Mouse (Mus musculus): ENCODE measurements at regions not wholly inside any gene's neighbourhood (a gene's known extent, or its start where the extent isn't known, plus 50 kb on each side); places are given as distances from the start of the nearest gene placed in this dataset.
"Not testable (repeated sequence)": the region's sequence is repeated elsewhere in the genome, so short reads cannot be mapped to it uniquely, and the experiment has no call there.

DNA sequence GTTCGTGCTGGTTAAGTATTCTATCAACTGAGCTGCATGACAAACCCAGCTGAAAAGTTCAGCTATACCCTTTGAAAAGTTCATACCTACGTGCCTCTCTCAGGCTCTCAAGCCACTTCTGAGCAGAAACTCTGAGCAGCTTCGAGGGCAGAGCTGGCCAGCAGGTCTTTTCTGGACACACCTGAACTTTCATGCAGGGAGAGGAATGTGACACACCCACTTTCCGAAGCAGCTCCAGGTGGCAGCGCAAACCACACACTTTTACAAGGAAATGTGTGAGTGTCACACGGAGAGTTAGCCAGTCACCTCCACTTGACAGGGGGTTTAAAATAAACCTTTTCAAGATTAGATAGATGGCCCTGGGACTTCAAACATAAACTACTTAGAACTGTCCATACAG lies 103.2 kb upstream of the Klf3 start:
- 83% methylated on average over 6 of the region's 6 CpGs for WGBS
- ATAC-seq (ENCODE audit: insufficient number of reproducible peaks, insufficient read depth, low FRiP score, low TSS enrichment, low read depth) = no peak

DNA sequence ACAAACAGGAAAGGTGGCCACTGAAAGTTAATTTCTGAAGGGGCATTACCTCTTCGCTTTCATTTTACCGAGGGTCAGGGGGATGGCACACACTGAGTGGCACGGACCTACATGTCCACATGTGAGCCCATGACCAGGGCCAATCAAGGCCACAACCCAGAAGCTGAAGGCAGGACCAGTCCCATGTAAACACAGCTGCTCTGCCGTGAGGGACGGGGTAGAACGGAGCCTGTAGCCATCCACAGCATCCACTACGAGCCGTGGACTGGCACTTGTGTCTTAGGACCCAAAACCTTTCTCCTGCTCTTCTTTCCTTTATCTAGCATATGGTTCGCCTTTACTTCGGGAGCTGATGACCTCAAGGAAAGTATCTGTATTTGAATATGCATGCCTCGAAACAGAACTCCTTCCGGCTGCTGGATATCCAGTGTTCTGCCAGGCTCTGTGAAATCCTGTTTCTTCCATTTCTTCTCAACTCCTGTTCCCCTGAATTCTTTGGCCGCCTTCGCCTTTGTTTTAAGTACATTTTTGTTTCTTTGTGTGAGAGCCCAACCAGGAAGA lies 101.9 kb upstream of the Klf3 start:
- Histone ChIP-seq H3K4me2 (peak overlapping the region; percentile 20; the same call in 1 of the 2 replicates), H3K9me3 (no peaks in the 10 kb centered on the region), H3K36me3 (no peaks in the 10 kb centered on the region), H3K4me1 (replicated peaks) (peaks cover 26% of the 10 kb centered on the region), H3K27ac (peak overlapping the region; percentile 5; the same call in 1 of the 2 replicates), H3K27me3 (no peaks in the 10 kb centered on the region), H3K4me3 (replicated peaks) (no peak overlapping the region), H3K9ac (replicated peaks) (no peak overlapping the region)
- WGBS = 73% methylated on average over 14 of the region's 14 CpGs
- ATAC-seq (ENCODE audit: insufficient number of reproducible peaks, insufficient read depth, low FRiP score, low TSS enrichment, low read depth) = no peak

More for the DNA sequence above, 103.2 kb upstream of the Klf3 start:
- H3K27ac ChIP-seq = no peak overlapping the region
- no peak overlapping the region for H3K9ac ChIP-seq (replicated peaks)
- no peaks in the 10 kb centered on the region for H3K9me3 ChIP-seq
- H3K27me3 ChIP-seq = no peaks in the 10 kb centered on the region
- no peak overlapping the region for H3K4me2 ChIP-seq
- H3K4me3 ChIP-seq (replicated peaks) = no peak overlapping the region
- H3K36me3 ChIP-seq = no peaks in the 10 kb centered on the region
- peaks cover 24% of the 10 kb centered on the region for H3K4me1 ChIP-seq (replicated peaks)

DNA sequence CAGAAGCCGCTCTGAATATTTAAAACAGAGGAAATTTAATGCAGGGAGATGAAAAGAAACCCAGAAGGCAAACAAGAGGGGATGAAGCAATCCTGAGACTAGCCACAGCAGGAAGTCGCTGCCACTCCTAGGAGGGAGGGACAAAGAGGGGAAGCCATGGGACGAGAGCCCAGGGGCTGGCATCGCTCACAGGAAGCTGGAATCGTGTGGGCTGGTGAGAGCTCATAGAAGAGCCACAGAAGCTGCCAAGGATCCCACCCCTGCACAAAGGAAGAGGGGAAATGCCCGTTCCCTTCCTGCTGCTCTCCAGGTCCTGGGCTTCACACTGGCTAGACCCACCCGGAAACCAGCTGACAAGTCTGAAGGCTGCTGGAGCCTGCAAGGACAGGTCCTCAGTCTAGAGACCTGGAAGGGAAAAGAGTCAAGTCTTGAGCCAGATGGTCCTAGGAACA lies 101.4 kb upstream of the Klf3 start:
- H3K9ac ChIP-seq (replicated peaks) = no peak overlapping the region
- WGBS = 30% methylated on average over 7 of the region's 7 CpGs

DNA sequence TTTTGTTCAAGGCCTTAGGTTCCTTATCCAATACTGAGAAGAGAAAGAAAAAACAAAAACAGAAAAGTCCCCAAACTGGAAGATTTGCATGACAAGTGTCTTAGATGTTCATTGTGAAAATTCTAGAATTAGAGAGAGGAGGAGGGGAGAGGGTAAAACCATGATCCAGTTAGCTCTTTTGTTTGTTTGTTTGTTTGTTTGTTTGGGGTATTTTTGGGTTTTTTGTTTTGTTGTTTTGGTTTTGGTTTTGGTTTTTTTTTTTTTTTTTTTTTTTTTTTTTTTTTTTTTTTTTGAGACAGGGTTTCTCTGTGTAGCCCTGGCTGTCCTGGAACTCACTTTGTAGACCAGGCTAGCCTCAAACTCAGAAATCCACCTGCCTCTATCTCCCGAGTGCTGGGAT lies 100.8 kb upstream of the Klf3 start:
- not testable (repeated sequence) for H3K27ac ChIP-seq; H3K36me3 ChIP-seq; ATAC-seq (ENCODE audit: insufficient number of reproducible peaks, insufficient read depth, low FRiP score, low TSS enrichment, low read depth); H3K9me3 ChIP-seq; H3K27me3 ChIP-seq; H3K9ac ChIP-seq (replicated peaks); H3K4me3 ChIP-seq (replicated peaks); H3K4me2 ChIP-seq
- H3K4me1 ChIP-seq (replicated peaks) = peaks cover 30% of the 10 kb centered on the region
- WGBS = 82% methylated on average over 1 of the region's 1 CpGs

More for the DNA sequence above, 101.4 kb upstream of the Klf3 start:
- Histone ChIP-seq H3K9me3 (no peaks in the 10 kb centered on the region), H3K4me3 (replicated peaks) (no peak overlapping the region), H3K36me3 (no peaks in the 10 kb centered on the region), H3K27ac (peak overlapping the region; percentile 5; the same call in 1 of the 2 replicates), H3K27me3 (no peaks in the 10 kb centered on the region), H3K4me1 (replicated peaks) (peaks cover 30% of the 10 kb centered on the region), H3K4me2 (peak overlapping the region; percentile 20; the same call in 1 of the 2 replicates)
- no peak for ATAC-seq (ENCODE audit: insufficient number of reproducible peaks, insufficient read depth, low FRiP score, low TSS enrichment, low read depth)

DNA sequence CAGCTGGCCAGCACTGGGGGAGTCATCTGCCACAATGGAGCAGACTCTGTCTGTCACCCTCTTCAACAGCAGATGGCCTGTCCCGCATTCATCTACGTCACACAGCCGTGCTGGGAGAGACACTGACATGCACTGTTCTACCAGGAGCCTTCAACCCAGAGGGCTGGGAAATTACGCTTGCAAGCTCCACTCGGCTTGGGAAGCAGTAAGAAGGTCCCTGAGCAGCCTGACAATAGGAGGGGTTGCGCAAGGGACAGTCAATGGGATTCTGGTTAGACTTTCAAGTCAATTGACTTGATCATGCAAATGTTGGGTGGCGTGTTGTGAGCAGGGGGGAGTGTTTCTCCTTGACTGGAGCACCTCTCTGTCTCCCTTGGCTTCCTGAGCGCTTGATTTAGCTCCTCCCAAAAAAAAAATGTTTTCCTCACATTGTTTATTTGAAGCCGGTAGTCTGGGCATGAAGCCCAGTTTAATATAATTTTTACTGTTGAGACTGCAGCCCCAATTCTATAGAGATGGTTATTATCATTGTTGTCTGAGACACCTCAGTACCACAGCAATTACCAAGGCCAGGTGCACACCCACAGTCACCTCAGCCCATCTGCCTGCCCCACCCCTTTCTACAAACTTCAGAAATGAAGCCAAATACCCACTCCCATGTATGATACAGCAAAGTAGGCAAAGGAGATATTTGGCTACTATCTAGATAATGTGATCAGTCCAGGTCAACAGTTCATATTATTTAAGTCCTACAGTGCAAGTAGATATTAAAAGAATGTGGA lies 99.9 kb upstream of the Klf3 start:
- whole genome bisulfite sequencing = 76% methylated on average over 9 of the region's 9 CpGs
- H3K4me2 ChIP-seq = no peak overlapping the region
- ATAC-seq (ENCODE audit: insufficient number of reproducible peaks, insufficient read depth, low FRiP score, low TSS enrichment, low read depth) = no peak

DNA sequence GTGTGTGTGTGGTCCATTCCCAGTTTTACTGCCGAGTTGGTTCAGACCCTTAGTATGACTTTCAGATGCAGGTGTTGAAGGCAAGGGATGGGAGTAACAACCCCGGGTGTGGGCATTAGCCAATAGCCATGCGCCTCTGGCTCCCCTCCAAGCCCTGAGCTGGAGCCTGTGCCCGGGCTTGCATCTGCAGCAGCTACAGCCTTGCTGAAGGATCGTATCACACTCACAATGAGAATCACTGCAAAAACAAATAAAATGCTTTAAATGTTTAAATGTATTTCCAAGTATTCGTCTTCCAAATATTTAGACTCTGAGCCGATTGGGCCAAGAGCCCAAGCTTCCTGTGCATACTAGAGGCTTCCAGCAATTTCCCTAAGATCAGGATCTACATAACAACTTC lies 99.0 kb upstream of the Klf3 start:
- 66% methylated on average over 7 of the region's 7 CpGs for WGBS
- Histone ChIP-seq H3K9ac (replicated peaks) (no peak overlapping the region), H3K4me3 (replicated peaks) (no peak overlapping the region), H3K27ac (0 out of 2 replicates have a peak overlapping the region, but pooled peaks have one; percentile 12), H3K36me3 (no peaks in the 10 kb centered on the region), H3K4me1 (replicated peaks) (peaks cover 30% of the 10 kb centered on the region), H3K27me3 (no peaks in the 10 kb centered on the region), H3K9me3 (no peaks in the 10 kb centered on the region), H3K4me2 (no peak overlapping the region)
- ATAC-seq (ENCODE audit: insufficient number of reproducible peaks, insufficient read depth, low FRiP score, low TSS enrichment, low read depth) = no peak

More for the DNA sequence above, 99.9 kb upstream of the Klf3 start:
- H3K9me3 ChIP-seq = no peaks in the 10 kb centered on the region
- no peak overlapping the region for H3K4me3 ChIP-seq (replicated peaks)
- no peak overlapping the region for H3K9ac ChIP-seq (replicated peaks)
- H3K27me3 ChIP-seq = no peaks in the 10 kb centered on the region
- H3K27ac ChIP-seq = no peak overlapping the region
- no peaks in the 10 kb centered on the region for H3K36me3 ChIP-seq
- H3K4me1 ChIP-seq (replicated peaks) = peaks cover 30% of the 10 kb centered on the region

DNA sequence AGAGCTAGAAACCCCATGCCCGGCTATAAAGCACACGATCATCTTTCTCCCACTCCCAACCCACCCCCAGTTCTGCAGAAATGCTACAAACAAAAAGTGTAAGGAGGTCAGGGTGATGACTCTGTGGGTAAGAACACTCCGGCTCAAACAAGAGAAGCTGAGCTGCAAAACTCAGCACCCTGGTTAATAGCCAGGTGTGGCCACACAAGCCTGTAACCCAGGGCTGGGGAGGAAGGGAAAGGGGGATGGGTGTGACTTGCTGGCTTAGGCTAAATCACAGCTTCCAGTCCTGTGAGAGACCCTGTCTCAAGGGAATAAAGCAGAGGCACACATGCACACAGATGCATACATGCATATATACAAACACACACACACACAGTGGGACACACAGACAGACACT lies 96.6 kb upstream of the Klf3 start:
- Histone ChIP-seq H3K9ac (replicated peaks) (no peak overlapping the region), H3K4me3 (replicated peaks) (no peak overlapping the region), H3K4me2 (no peak overlapping the region), H3K27me3 (no peaks in the 10 kb centered on the region), H3K36me3 (no peaks in the 10 kb centered on the region), H3K27ac (no peak overlapping the region), H3K9me3 (no peaks in the 10 kb centered on the region), H3K4me1 (replicated peaks) (peaks cover 28% of the 10 kb centered on the region)
- 0 out of 2 replicates have a peak, but pooled peaks have one; percentile 31 for ATAC-seq (ENCODE audit: insufficient number of reproducible peaks, insufficient read depth, low FRiP score, low TSS enrichment, low read depth)
- WGBS = 57% methylated on average over 3 of the region's 3 CpGs

DNA sequence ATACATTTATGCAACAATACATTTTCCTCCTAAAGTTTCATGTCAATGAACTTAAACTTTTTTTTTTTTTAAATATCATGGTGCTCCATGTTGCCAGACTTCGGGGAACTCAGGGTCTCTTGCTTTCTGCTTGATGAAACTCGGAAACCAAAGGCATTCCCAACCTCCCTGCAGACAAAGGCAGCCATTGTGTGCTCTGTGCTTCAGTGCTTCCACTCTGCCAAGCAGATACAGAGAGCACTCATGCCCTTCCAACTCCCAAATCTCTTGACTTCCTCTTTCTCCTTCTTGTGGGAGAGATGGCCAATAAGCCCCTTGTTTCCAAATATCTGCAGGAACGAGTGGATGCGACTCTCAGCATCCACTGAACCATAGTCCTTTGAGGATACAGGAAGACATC lies 94.0 kb upstream of the Klf3 start:
- WGBS = 78% methylated on average over 4 of the region's 4 CpGs
- Histone ChIP-seq H3K27me3 (no peaks in the 10 kb centered on the region), H3K27ac (no peak overlapping the region), H3K9me3 (no peaks in the 10 kb centered on the region), H3K4me1 (replicated peaks) (peaks cover 11% of the 10 kb centered on the region), H3K4me3 (replicated peaks) (no peak overlapping the region), H3K9ac (replicated peaks) (no peak overlapping the region), H3K4me2 (no peak overlapping the region), H3K36me3 (no peaks in the 10 kb centered on the region)
- ATAC-seq (ENCODE audit: insufficient number of reproducible peaks, insufficient read depth, low FRiP score, low TSS enrichment, low read depth) = no peak

DNA sequence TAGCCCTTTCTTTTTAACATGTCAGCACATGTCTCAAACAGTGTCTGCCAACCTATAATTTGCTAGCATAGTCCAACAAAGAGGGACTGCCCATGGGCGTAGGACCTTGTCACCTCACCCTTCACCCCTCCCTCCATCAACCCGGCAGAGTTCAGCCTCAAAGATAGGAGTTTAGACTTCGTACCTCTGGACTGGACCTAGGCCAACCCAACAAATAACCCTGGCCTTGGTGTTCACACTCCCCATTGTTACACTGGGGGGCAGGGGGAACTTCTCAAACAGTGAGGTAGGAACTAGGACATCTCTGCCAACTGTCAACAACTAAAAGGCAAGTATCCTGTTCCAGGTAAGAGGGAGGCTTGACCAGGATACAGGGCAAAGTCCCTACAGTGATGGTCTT lies 93.0 kb upstream of the Klf3 start:
- no peak for ATAC-seq (ENCODE audit: insufficient number of reproducible peaks, insufficient read depth, low FRiP score, low TSS enrichment, low read depth)
- H3K27ac ChIP-seq = no peak overlapping the region
- H3K9ac ChIP-seq (replicated peaks) = no peak overlapping the region
- no peak overlapping the region for H3K4me3 ChIP-seq (replicated peaks)
- H3K4me1 ChIP-seq (replicated peaks) = peaks cover 6% of the 10 kb centered on the region
- H3K27me3 ChIP-seq = no peaks in the 10 kb centered on the region
- no peak overlapping the region for H3K4me2 ChIP-seq
- H3K36me3 ChIP-seq = no peaks in the 10 kb centered on the region
- WGBS = 84% methylated on average over 3 of the region's 3 CpGs
- no peaks in the 10 kb centered on the region for H3K9me3 ChIP-seq

DNA sequence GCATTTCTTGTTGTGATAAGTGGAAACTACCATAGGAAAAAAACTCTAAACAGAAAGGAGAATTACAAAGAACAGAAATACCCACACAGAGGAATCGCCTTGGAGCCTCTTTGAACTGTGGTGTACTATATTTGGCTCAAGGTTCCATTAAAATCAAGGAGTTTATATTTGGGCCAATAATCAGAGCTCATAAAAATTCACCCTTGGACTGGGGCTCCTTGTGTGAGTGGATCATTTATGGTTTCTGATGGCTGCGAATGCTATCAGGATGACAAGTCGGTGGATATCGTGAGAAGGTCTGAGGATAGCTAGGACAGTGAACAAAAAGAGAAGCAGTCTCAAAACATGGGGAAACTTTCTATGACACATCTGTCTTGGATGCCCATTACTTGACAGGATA lies 92.2 kb upstream of the Klf3 start:
- WGBS = 92% methylated on average over 4 of the region's 4 CpGs
- no peaks in the 10 kb centered on the region for H3K36me3 ChIP-seq

DNA sequence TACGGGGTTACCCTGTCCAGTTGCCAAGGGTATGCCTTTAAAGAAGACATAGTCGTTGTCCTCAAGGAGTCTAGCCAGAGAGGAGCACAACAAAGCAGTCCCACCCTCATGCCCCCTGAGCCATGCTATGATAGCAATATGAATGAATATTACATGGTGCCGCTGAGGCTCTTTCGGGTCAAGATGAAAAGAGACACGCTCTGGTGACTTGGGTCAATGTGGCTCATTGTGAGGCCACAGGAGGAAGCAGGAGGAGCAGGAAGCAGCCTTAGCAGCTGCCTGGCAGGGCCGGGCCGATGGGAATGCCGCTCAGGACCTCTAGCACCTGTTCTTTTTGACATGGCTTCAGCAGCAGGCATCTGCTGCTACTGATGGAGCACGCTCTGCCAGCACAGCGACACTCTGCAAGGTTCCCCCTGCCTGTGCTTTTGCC lies 89.0 kb upstream of the Klf3 start:
- no peaks in the 10 kb centered on the region for H3K4me1 ChIP-seq (replicated peaks)
- no peaks in the 10 kb centered on the region for H3K9me3 ChIP-seq
- H3K9ac ChIP-seq (replicated peaks) = no peak overlapping the region
- WGBS = 75% methylated on average over 10 of the region's 10 CpGs
- H3K4me2 ChIP-seq = no peak overlapping the region
- ATAC-seq (ENCODE audit: insufficient number of reproducible peaks, insufficient read depth, low FRiP score, low TSS enrichment, low read depth) = 0 out of 2 replicates have a peak, but pooled peaks have one; percentile 10
- no peak overlapping the region; the same call in 1 of the 2 replicates for H3K27ac ChIP-seq
- no peaks in the 10 kb centered on the region for H3K36me3 ChIP-seq
- no peaks in the 10 kb centered on the region for H3K27me3 ChIP-seq
- no peak overlapping the region for H3K4me3 ChIP-seq (replicated peaks)

More for the DNA sequence above, 92.2 kb upstream of the Klf3 start:
- H3K4me1 ChIP-seq (replicated peaks) = peaks cover 6% of the 10 kb centered on the region
- no peak overlapping the region for H3K4me2 ChIP-seq
- ATAC-seq (ENCODE audit: insufficient number of reproducible peaks, insufficient read depth, low FRiP score, low TSS enrichment, low read depth) = no peak
- no peaks in the 10 kb centered on the region for H3K9me3 ChIP-seq
- no peak overlapping the region for H3K9ac ChIP-seq (replicated peaks)
- no peak overlapping the region for H3K27ac ChIP-seq
- no peaks in the 10 kb centered on the region for H3K27me3 ChIP-seq
- H3K4me3 ChIP-seq (replicated peaks) = no peak overlapping the region

Measured in limb, embryonic 12.5 days (tissue).